Mouse (Mus musculus) cortical plate, adult 2 months (tissue): ENCODE data around the gene Hnrnpc. TPM values are rescaled to one million over a fixed set of nuclear protein-coding genes. Genes with fewer than 3 reads are reported as not detected.
"Not testable (repeated sequence)": the region's sequence is repeated elsewhere in the genome, so short reads cannot be mapped to it uniquely, and the experiment has no call there.

Experiments used
- H3K27ac ChIP-seq: fragments of 200-500 bp; 2 replicates; pipeline ENCODE4 v1.5.1; 2012; ENCODE audit warnings: low read length, control low read depth, inconsistent platforms; ENCODE audit not compliant: insufficient read depth
- H3K4me1 ChIP-seq: fragments of 200-500 bp; 2 replicates; pipeline ENCODE4 v1.6.1; 2011; ENCODE audit warnings: low read length; ENCODE audit not compliant: control insufficient read depth, insufficient read depth
- H3K4me3 ChIP-seq: fragments of 200-500 bp; 2 replicates; pipeline ENCODE4 v1.5.1; 2011; ENCODE audit warnings: mild to moderate bottlenecking, low read length, control low read depth; ENCODE audit not compliant: insufficient read depth
- CTCF ChIP-seq: fragments of 200-500 bp; IDR thresholded peaks from 2 replicates; pipeline ENCODE4 v1.5.1; 2011; ENCODE audit warnings: mild to moderate bottlenecking, control low read depth, low read length; ENCODE audit not compliant: insufficient read depth; ENCODE audit errors: extremely low read depth
- POLR2A ChIP-seq: fragments of 200-500 bp; IDR thresholded peaks from 2 replicates; pipeline ENCODE4 v1.6.1; 2011; ENCODE audit warnings: mild to moderate bottlenecking, low read length, control low read depth; ENCODE audit not compliant: insufficient read depth; ENCODE audit errors: extremely low read depth
- polyA plus RNA-seq: library from polyadenylated mRNA; depleted of rRNA; stranded (reverse); fragments of >200 nt; gene quantifications from 2 replicates; pipeline ENCODE4 v1.2.3, GENCODE M21; 2012

The Hnrnpc gene
- polyA plus RNA-seq, 1 experiment: 215 TPM

- TF ChIP-seq POLR2A (no peak), CTCF (no peak)
- Histone ChIP-seq H3K4me3 (no peak overlapping the region), H3K4me1 (no peaks in the 10 kb centered on the region), H3K27ac (no peak overlapping the region)
These were observed 37.7 kb downstream of the Hnrnpc start for GRCm38 (mm10) chr14:52066135-52066534.

GRCm38 (mm10) chr14:52061798-52062197, 42.0 kb downstream of the Hnrnpc start:
- H3K27ac ChIP-seq: no peak overlapping the region
- H3K4me3 ChIP-seq: no peak overlapping the region
- TF ChIP-seq POLR2A: no peak
- no peak for TF ChIP-seq CTCF

DNA sequence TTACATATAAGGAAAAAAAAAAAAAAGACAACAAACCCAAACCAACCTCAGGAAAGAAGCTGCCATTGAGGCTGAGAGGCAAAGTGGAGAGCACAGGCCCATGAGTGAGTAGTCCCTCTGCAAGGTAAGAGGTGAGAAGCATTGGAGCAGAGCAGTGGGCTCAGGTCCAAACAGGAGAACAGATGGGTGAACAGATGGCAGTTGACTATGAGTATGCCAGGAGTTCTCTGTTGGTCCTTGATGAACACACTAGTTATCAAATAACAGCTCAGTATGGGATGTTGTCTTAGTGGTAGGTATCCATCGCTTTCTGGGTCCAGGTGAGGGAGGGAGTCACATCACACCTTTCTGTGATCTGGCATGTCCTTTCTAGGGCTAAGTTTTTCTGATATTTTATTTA, 43.0 kb downstream of the Hnrnpc start:
- Histone ChIP-seq H3K4me1 (no peaks in the 10 kb centered on the region), H3K27ac (no peak overlapping the region), H3K4me3 (no peak overlapping the region)
- TF ChIP-seq CTCF: no peak
- TF ChIP-seq POLR2A: no peak

More at GRCm38 (mm10) chr14:52061798-52062197, 42.0 kb downstream of the Hnrnpc start:
- H3K4me1 ChIP-seq: no peaks in the 10 kb centered on the region

DNA sequence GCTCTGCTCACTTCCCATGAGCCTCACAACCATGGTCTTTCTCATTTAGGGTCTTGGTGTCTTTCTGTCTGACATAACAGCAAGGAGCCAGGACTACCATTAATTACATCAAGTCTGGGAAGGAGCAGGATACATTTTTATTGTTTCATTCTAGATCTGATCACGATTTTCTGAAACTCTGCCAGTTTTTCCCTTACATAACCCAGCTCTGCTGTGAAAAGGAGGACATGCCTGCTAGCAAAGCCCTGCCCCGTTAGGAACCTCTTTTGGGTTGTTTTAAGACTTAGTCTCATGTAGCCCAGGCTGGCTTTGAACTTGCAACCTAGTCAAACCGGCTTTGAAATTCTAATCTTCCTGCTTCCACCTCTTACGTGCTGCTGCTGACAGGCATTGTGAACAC, 43.8 kb downstream of the Hnrnpc start:
- Histone ChIP-seq H3K4me1 (no peaks in the 10 kb centered on the region), H3K27ac (no peak overlapping the region), H3K4me3 (no peak overlapping the region)
- TF ChIP-seq CTCF (no peak), POLR2A (no peak)

GRCm38 (mm10) chr14:52052720-52053119, 51.1 kb downstream of the Hnrnpc start:
- not testable (repeated sequence) for H3K4me1 ChIP-seq, H3K4me3 ChIP-seq, H3K27ac ChIP-seq

GRCm38 (mm10) chr14:52045966-52046565, 57.8 kb downstream of the Hnrnpc start:
- Histone ChIP-seq H3K27ac (no peak overlapping the region), H3K4me3 (no peak overlapping the region), H3K4me1 (no peaks in the 10 kb centered on the region)
- TF ChIP-seq CTCF: no peak
- no peak for TF ChIP-seq POLR2A

DNA sequence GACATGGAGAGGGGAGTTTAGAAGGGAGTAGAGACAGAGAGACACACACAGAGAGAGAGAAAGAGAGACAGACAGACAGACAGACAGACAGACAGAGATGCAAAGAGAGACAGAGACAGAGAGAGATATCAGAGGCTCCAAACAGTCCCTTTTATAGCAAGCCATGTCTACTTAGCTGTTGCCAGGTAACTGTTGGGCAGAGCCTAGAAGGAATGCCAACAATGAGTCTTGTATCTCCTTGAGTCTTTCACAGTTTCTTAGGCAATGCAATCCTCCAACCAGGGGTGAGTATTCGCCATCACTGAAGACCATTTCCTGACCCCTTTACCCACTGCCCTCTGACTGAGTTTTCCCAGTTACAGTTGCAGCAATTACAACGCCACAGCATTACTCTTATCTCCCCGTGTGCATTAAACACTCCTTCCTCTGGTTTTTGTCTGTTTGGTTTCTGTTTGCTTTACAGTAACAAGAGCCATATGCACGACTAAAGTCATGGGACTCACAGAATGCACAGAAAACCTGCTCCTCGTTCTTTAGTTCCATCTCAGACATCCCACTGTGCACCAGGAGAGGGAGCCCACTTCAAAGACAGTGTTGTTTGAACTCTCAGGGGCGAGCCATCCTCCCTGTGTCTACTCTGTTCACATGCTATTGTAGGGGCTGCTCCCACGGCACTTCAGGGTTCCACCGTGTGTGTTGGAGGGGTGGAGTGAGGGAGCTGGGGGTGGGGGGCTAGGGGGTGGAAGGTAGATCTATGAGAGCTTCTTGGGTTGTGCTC, 58.7 kb downstream of the Hnrnpc start:
- Histone ChIP-seq H3K4me3 (no peak overlapping the region), H3K27ac (no peak overlapping the region), H3K4me1 (no peaks in the 10 kb centered on the region)
- TF ChIP-seq CTCF (peak; percentile 47), POLR2A (no peak)

DNA sequence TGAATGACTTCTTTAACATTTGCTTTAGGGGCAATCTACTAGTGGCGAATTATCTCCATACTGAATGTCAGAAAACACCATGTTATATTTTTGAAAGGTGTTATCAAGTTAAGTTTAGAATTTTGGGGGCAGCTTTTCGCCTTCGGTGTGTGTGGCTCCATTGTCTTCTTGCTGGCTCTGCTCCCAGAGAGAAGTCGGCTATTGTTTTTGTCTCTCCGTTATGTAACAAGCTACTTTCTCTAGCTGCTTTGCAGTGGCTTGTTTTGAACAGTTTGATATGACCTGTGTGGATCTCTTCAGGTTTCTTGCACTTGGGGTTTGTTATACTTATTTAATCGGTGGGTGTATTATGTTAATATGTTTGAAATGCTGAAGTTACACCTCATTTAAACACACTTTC, 60.4 kb downstream of the Hnrnpc start:
- Histone ChIP-seq H3K4me1 (no peaks in the 10 kb centered on the region), H3K27ac (no peak overlapping the region), H3K4me3 (no peak overlapping the region)
- TF ChIP-seq POLR2A (no peak), CTCF (no peak)

DNA sequence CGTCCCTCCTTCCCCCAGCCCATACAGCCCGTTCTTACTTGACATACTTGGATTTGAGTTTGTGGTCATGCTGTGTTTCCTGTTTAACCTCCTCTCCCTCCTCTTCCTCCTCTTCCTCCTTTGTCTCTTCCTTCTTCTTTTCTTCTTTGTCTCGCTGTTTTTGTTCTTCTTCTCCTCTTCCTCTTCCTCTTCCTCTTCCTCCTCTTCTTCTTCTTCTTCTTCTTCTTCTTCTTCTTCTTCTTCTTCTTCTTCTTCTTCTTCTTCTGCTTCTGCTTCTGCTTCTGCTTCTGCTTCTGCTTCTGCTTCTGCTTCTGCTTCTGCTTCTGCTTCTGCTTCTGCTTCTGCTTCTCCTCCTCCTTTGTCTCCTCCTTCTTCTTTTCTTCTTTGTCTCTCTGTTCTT, 61.5 kb downstream of the Hnrnpc start, which contains the start of gene Olfr221:
Olfr221 (minus strand) TSS at position 101 of the 400 bp plus-strand sequence.
- not testable (repeated sequence) for H3K4me1 ChIP-seq, H3K4me3 ChIP-seq, H3K27ac ChIP-seq

- H3K4me3 ChIP-seq: no peak overlapping the region
- no peak overlapping the region for H3K27ac ChIP-seq
- TF ChIP-seq CTCF (no peak), POLR2A (no peak)
- H3K4me1 ChIP-seq: no peaks in the 10 kb centered on the region
These were observed 64.5 kb downstream of the Hnrnpc start for GRCm38 (mm10) chr14:52039332-52039731.
